Mouse (Mus musculus): ENCODE measurements at regions not wholly inside any gene's neighbourhood (a gene's known extent, or its start where the extent isn't known, plus 50 kb on each side); places are given as distances from the start of the nearest gene placed in this dataset.

GRCm38 (mm10) chr11:63779371-63779770, 142.7 kb downstream of the Hs3st3b1 start:
- TF ChIP-seq ZNF384 (IDR thresholded peaks at IDR 0.05; ENCODE audit: low read depth, low read length) = no peak
- TF ChIP-seq MAFK (IDR thresholded peaks at IDR 0.05; ENCODE audit: insufficient read depth, low read depth, low read length) = no peak
- TF ChIP-seq CHD2 (IDR thresholded peaks at IDR 0.05; ENCODE audit: low read depth, low read length) = no peak
- no peak for TF ChIP-seq HCFC1 (IDR thresholded peaks at IDR 0.05; ENCODE audit: borderline replicate concordance, insufficient read depth, low read length)
- TF ChIP-seq ZC3H11A (IDR thresholded peaks at IDR 0.05; ENCODE audit: borderline replicate concordance, low read depth, low read length) = no peak
- in situ Hi-C loops (cut with MboI; ENCODE audit: low sequenced_read_pairs in 2 of 2, unreplicated experiment in 2 of 2) = no loop called here
- H3K27ac ChIP-seq (ENCODE audit: insufficient read depth, low read depth, low read length, poor library complexity, severe bottlenecking) = no peak overlapping the region
- DNase-seq (ENCODE audit: low read depth, low spot score) = no peak
- no peaks in the 10 kb centered on the region for H3K36me3 ChIP-seq (ENCODE audit: control insufficient read depth, insufficient read depth, low read length, poor library complexity, severe bottlenecking)
- H3K4me1 ChIP-seq (ENCODE audit: control insufficient read depth in 2 of 2, insufficient read depth in 2 of 2, low read length in 2 of 2, poor library complexity in 1 of 2) = no peaks in the 10 kb centered on the region
- H3K4me3 ChIP-seq (ENCODE audit: insufficient read depth in 1 of 2, low read depth in 1 of 2, low read length in 2 of 2, poor library complexity in 1 of 2, severe bottlenecking in 1 of 2) = no peak overlapping the region
- H3K9ac ChIP-seq (ENCODE audit: insufficient read depth, low read depth, low read length, poor library complexity, severe bottlenecking) = no peak overlapping the region
- H3K9me3 ChIP-seq (ENCODE audit: control insufficient read depth, insufficient read depth, low read depth, low read length) = no peaks in the 10 kb centered on the region

GRCm38 (mm10) chr11:63781967-63782915, 139.8 kb downstream of the Hs3st3b1 start:
- in situ Hi-C loops (cut with MboI; ENCODE audit: low sequenced_read_pairs in 2 of 2, unreplicated experiment in 2 of 2) = no loop called here
- DNase-seq (ENCODE audit: low read depth, low spot score) = no peak
- Histone ChIP-seq H3K9ac (ENCODE audit: insufficient read depth, low read depth, low read length, poor library complexity, severe bottlenecking) (no peak overlapping the region), H3K4me3 (ENCODE audit: insufficient read depth in 1 of 2, low read depth in 1 of 2, low read length in 2 of 2, poor library complexity in 1 of 2, severe bottlenecking in 1 of 2) (no peak overlapping the region), H3K9me3 (ENCODE audit: control insufficient read depth, insufficient read depth, low read depth, low read length) (no peaks in the 10 kb centered on the region), H3K36me3 (ENCODE audit: control insufficient read depth, insufficient read depth, low read length, poor library complexity, severe bottlenecking) (no peaks in the 10 kb centered on the region), H3K27ac (ENCODE audit: insufficient read depth, low read depth, low read length, poor library complexity, severe bottlenecking) (no peak overlapping the region), H3K4me1 (ENCODE audit: control insufficient read depth in 2 of 2, insufficient read depth in 2 of 2, low read length in 2 of 2, poor library complexity in 1 of 2) (no peaks in the 10 kb centered on the region)
- TF ChIP-seq ZC3H11A (IDR thresholded peaks at IDR 0.05; ENCODE audit: borderline replicate concordance, low read depth, low read length) = no peak
- no peak for TF ChIP-seq MAFK (IDR thresholded peaks at IDR 0.05; ENCODE audit: insufficient read depth, low read depth, low read length)
- TF ChIP-seq HCFC1 (IDR thresholded peaks at IDR 0.05; ENCODE audit: borderline replicate concordance, insufficient read depth, low read length) = no peak
- TF ChIP-seq CHD2 (IDR thresholded peaks at IDR 0.05; ENCODE audit: low read depth, low read length) = no peak
- no peak for TF ChIP-seq ZNF384 (IDR thresholded peaks at IDR 0.05; ENCODE audit: low read depth, low read length)

- H3K9me3 ChIP-seq (ENCODE audit: control insufficient read depth, insufficient read depth, low read depth, low read length) = no peaks in the 10 kb centered on the region
- no peak overlapping the region for H3K27ac ChIP-seq (ENCODE audit: insufficient read depth, low read depth, low read length, poor library complexity, severe bottlenecking)
- no peaks in the 10 kb centered on the region for H3K36me3 ChIP-seq (ENCODE audit: control insufficient read depth, insufficient read depth, low read length, poor library complexity, severe bottlenecking)
- in situ Hi-C loops (cut with MboI; ENCODE audit: low sequenced_read_pairs in 2 of 2, unreplicated experiment in 2 of 2) = no loop called here
- DNase-seq (ENCODE audit: low read depth, low spot score) = no peak
- no peaks in the 10 kb centered on the region for H3K4me1 ChIP-seq (ENCODE audit: control insufficient read depth in 2 of 2, insufficient read depth in 2 of 2, low read length in 2 of 2, poor library complexity in 1 of 2)
- TF ChIP-seq HCFC1 (IDR thresholded peaks at IDR 0.05; ENCODE audit: borderline replicate concordance, insufficient read depth, low read length) (no peak), ZNF384 (IDR thresholded peaks at IDR 0.05; ENCODE audit: low read depth, low read length) (no peak), ZC3H11A (IDR thresholded peaks at IDR 0.05; ENCODE audit: borderline replicate concordance, low read depth, low read length) (no peak), MAFK (IDR thresholded peaks at IDR 0.05; ENCODE audit: insufficient read depth, low read depth, low read length) (no peak), CHD2 (IDR thresholded peaks at IDR 0.05; ENCODE audit: low read depth, low read length) (no peak)
- no peak overlapping the region for H3K4me3 ChIP-seq (ENCODE audit: insufficient read depth in 1 of 2, low read depth in 1 of 2, low read length in 2 of 2, poor library complexity in 1 of 2, severe bottlenecking in 1 of 2)
- no peak overlapping the region for H3K9ac ChIP-seq (ENCODE audit: insufficient read depth, low read depth, low read length, poor library complexity, severe bottlenecking)
Observed at GRCm38 (mm10) chr11:63785281-63785886, 136.7 kb downstream of the Hs3st3b1 start.

- Histone ChIP-seq H3K4me1 (ENCODE audit: control insufficient read depth in 2 of 2, insufficient read depth in 2 of 2, low read length in 2 of 2, poor library complexity in 1 of 2) (no peaks in the 10 kb centered on the region), H3K9me3 (ENCODE audit: control insufficient read depth, insufficient read depth, low read depth, low read length) (no peaks in the 10 kb centered on the region), H3K4me3 (ENCODE audit: insufficient read depth in 1 of 2, low read depth in 1 of 2, low read length in 2 of 2, poor library complexity in 1 of 2, severe bottlenecking in 1 of 2) (no peak overlapping the region), H3K36me3 (ENCODE audit: control insufficient read depth, insufficient read depth, low read length, poor library complexity, severe bottlenecking) (no peaks in the 10 kb centered on the region), H3K27ac (ENCODE audit: insufficient read depth, low read depth, low read length, poor library complexity, severe bottlenecking) (no peak overlapping the region), H3K9ac (ENCODE audit: insufficient read depth, low read depth, low read length, poor library complexity, severe bottlenecking) (no peak overlapping the region)
- in situ Hi-C loops (cut with MboI; ENCODE audit: low sequenced_read_pairs in 2 of 2, unreplicated experiment in 2 of 2) = no loop called here
- TF ChIP-seq MAFK (IDR thresholded peaks at IDR 0.05; ENCODE audit: insufficient read depth, low read depth, low read length) = no peak
- TF ChIP-seq ZNF384 (IDR thresholded peaks at IDR 0.05; ENCODE audit: low read depth, low read length) = no peak
- no peak for TF ChIP-seq ZC3H11A (IDR thresholded peaks at IDR 0.05; ENCODE audit: borderline replicate concordance, low read depth, low read length)
- no peak for TF ChIP-seq HCFC1 (IDR thresholded peaks at IDR 0.05; ENCODE audit: borderline replicate concordance, insufficient read depth, low read length)
- no peak for TF ChIP-seq CHD2 (IDR thresholded peaks at IDR 0.05; ENCODE audit: low read depth, low read length)
- no peak for DNase-seq (ENCODE audit: low read depth, low spot score)
Observed at GRCm38 (mm10) chr11:63785965-63786364, 136.1 kb downstream of the Hs3st3b1 start.

Measured in ES-E14 (cell line).